Mouse (Mus musculus) ovary, adult 18-20 months (tissue): ENCODE data around the gene Wdr13.
A peak's percentile ranks its signal among the peaks of the same experiment; 100 is the strongest.
"Not testable (repeated sequence)": the region's sequence is repeated elsewhere in the genome, so short reads cannot be mapped to it uniquely, and the experiment has no call there.

Experiments used
- DNase-seq: peaks from one replicate; pipeline ENCODE4 v3.0.0; 2022; ENCODE audit warnings: low spot score, mixed read lengths

The Wdr13 gene

GRCm38 (mm10) chrX:8105019-8105418, 27.7 kb downstream of the Wdr13 start:
- no peak for DNase-seq

GRCm38 (mm10) chrX:8102213-8102668, 30.5 kb downstream of the Wdr13 start:
- DNase-seq: no peak

GRCm38 (mm10) chrX:8101017-8101416, 31.7 kb downstream of the Wdr13 start:
- no peak for DNase-seq

GRCm38 (mm10) chrX:8099435-8099834, 33.3 kb downstream of the Wdr13 start:
- DNase-seq: no peak

- DNase-seq: peak; percentile 95
These were observed 35.9 kb downstream of the Wdr13 start for GRCm38 (mm10) chrX:8096787-8097242.

- peak; percentile 82 for DNase-seq
These were observed 36.5 kb downstream of the Wdr13 start for GRCm38 (mm10) chrX:8096068-8096786.

- no peak for DNase-seq
These were observed 37.1 kb downstream of the Wdr13 start for GRCm38 (mm10) chrX:8095546-8095945.

GRCm38 (mm10) chrX:8090954-8091347, 41.7 kb downstream of the Wdr13 start:
- not testable (repeated sequence) for DNase-seq

- DNase-seq: no peak
These were observed 42.2 kb downstream of the Wdr13 start, which contains the start of gene Was for GRCm38 (mm10) chrX:8090346-8090953. TSS of gene Was (minus strand) at chrX:8090498.

- DNase-seq: no peak
These were observed 42.9 kb downstream of the Wdr13 start for GRCm38 (mm10) chrX:8089746-8090145.

GRCm38 (mm10) chrX:8085611-8086010, 47.1 kb downstream of the Wdr13 start:
- DNase-seq: no peak

- no peak for DNase-seq
These were observed 47.9 kb downstream of the Wdr13 start for GRCm38 (mm10) chrX:8084771-8085259.

GRCm38 (mm10) chrX:8075104-8075503, 57.6 kb downstream of the Wdr13 start:
- DNase-seq: no peak

GRCm38 (mm10) chrX:8074430-8075014, 58.2 kb downstream of the Wdr13 start, which contains the start of gene Suv39h1:
TSS of gene Suv39h1 (minus strand) at chrX:8074760.
- peak; percentile 96 for DNase-seq

- no peak for DNase-seq
These were observed 58.7 kb downstream of the Wdr13 start for GRCm38 (mm10) chrX:8073881-8074429.
